25 mouse cellular contexts compared by ENCODE assay signal in genomic region chr4:129146392-129146791, GRCm38 (mm10). TPM values are rescaled to one million over a fixed set of nuclear protein-coding genes. Genes with fewer than 3 reads are reported as not detected.
A peak's percentile ranks its signal among the peaks of the same experiment; 100 is the strongest.
DNase-seq lines count a peak whose midpoint lies in the region; ATAC-seq and TF ChIP-seq lines count a peak whose summit lies in the region.
"Had no signal": no experiment of that assay in that cellular context is flagged by ENCODE, and none has a peak within 500 bp of the region (broad histone marks: within the 10 kb centered on the region; RNA-seq: fewer than 3 reads in every experiment).

No protein-coding gene starts in this region.

- TF ChIP-seq RAD21 in MEL (IDR thresholded peaks at IDR 0.05; ENCODE audit: low read depth, low read length): no peak

- no peak overlapping the region for H3K9ac ChIP-seq in heart, embryonic 13.5 days
- H3K9ac ChIP-seq in lung, postnatal 0 days (replicated peaks; ENCODE audit: low read depth): no peak overlapping the region
- no peak overlapping the region for H3K9ac ChIP-seq in MEL (ENCODE audit: control insufficient read depth, low read depth, low read length, poor library complexity, severe bottlenecking)
- H3K9ac ChIP-seq in limb, embryonic 15.5 days: no peak overlapping the region
- H3K9ac ChIP-seq: embryonic facial prominence, embryonic 12.5 days; hindbrain, embryonic 12.5 days had no signal

- TF ChIP-seq POLR2A in MEL (IDR thresholded peaks at IDR 0.05; ENCODE audit: control insufficient read depth in 1 of 2, insufficient read depth in 1 of 2, low read depth in 1 of 2, low read length in 2 of 2, poor library complexity in 1 of 2): no peak

- H3K36me3 ChIP-seq in heart, embryonic 13.5 days: peaks cover 33% of the 10 kb centered on the region
- no peaks in the 10 kb centered on the region; the same call in 1 of the 2 replicates for H3K36me3 ChIP-seq in lung, postnatal 0 days (ENCODE audit: insufficient read depth, low read length)
- H3K36me3 ChIP-seq in MEL (ENCODE audit: control insufficient read depth in 1 of 2, insufficient read depth in 2 of 2, low read length in 2 of 2): peaks cover 0 to 18% of the 10 kb centered on the region in 2 experiments; a peak in 2 of 4 replicates
- peaks cover 36% of the 10 kb centered on the region for H3K36me3 ChIP-seq in limb, embryonic 15.5 days

- intact Hi-C loops in heart, postnatal 10 days (cut with DNase I): loop anchor here (5.0 kb wide), 1 partner anchor 41 kb away; the partner anchor contains the start of genes S100pbp and Yars

- H3K9me3 ChIP-seq in heart, embryonic 13.5 days: no peaks in the 10 kb centered on the region
- no peaks in the 10 kb centered on the region for H3K9me3 ChIP-seq in lung, postnatal 0 days (ENCODE audit: low read length)
- no peaks in the 10 kb centered on the region for H3K9me3 ChIP-seq in MEL (replicated peaks; ENCODE audit: insufficient read depth, low read length)
- no peaks in the 10 kb centered on the region for H3K9me3 ChIP-seq in limb, embryonic 15.5 days
- H3K9me3 ChIP-seq: embryonic facial prominence, embryonic 12.5 days; hindbrain, embryonic 12.5 days; midbrain, embryonic 10.5 days had no signal

- H3K4me3 ChIP-seq in heart, embryonic 13.5 days: no peak overlapping the region
- H3K4me3 ChIP-seq in lung, postnatal 0 days (ENCODE audit: low read depth, low read length): no peak overlapping the region
- no peak overlapping the region for H3K4me3 ChIP-seq in MEL (ENCODE audit: control insufficient read depth in 1 of 2, insufficient read depth in 1 of 2, low read depth in 2 of 2, low read length in 2 of 2)
- H3K4me3 ChIP-seq in limb, embryonic 15.5 days: no peak overlapping the region
- H3K4me3 ChIP-seq: embryonic facial prominence, embryonic 12.5 days; hindbrain, embryonic 12.5 days; midbrain, embryonic 10.5 days had no signal

- peak overlapping the region; percentile 63 for H3K27ac ChIP-seq in heart, embryonic 13.5 days (replicated peaks)
- no peak overlapping the region for H3K27ac ChIP-seq in lung, postnatal 0 days (ENCODE audit: low read length)
- H3K27ac ChIP-seq in MEL (ENCODE audit: control insufficient read depth, low read depth, low read length): no peak overlapping the region
- 0 out of 2 replicates have a peak overlapping the region, but pooled peaks have one; percentile 40 for H3K27ac ChIP-seq in limb, embryonic 15.5 days
- H3K27ac ChIP-seq: embryonic facial prominence, embryonic 12.5 days; hindbrain, embryonic 12.5 days; midbrain, embryonic 10.5 days had no signal

- H3K4me1 ChIP-seq in heart, embryonic 13.5 days: peaks cover 66% of the 10 kb centered on the region
- no peaks in the 10 kb centered on the region for H3K4me1 ChIP-seq in lung, postnatal 0 days (ENCODE audit: insufficient read depth, low read depth, low read length)
- peaks cover 7 to 19% of the 10 kb centered on the region in 2 experiments; a peak in 3 of 4 replicates for H3K4me1 ChIP-seq in MEL (ENCODE audit: control insufficient read depth in 1 of 2, insufficient read depth in 2 of 2, low read length in 2 of 2)
- H3K4me1 ChIP-seq in limb, embryonic 15.5 days: peaks cover 32% of the 10 kb centered on the region

- no peak for ATAC-seq in heart, embryonic 13.5 days (ENCODE audit: extremely low read depth, insufficient number of reproducible peaks, low FRiP score, low TSS enrichment)
- ATAC-seq in lung, postnatal 0 days: peak; percentile 13; the same call in 1 of the 2 replicates
- ATAC-seq in limb, embryonic 15.5 days (ENCODE audit: insufficient number of reproducible peaks, low FRiP score, low TSS enrichment, low read depth): no peak
- ATAC-seq: forebrain, embryonic 14.5 days; intestine, embryonic 16.5 days had no signal

- no peak for DNase-seq in heart, postnatal 10 days
- peak; percentile 44 for DNase-seq in lung, postnatal 0 days (ENCODE audit: low spot score)
- no peak for DNase-seq in lung, postnatal 4 days
- DNase-seq in MEL (ENCODE audit: low read depth, low spot score): peak; percentile 28
- DNase-seq in spleen, postnatal 4 days (ENCODE audit: low spot score in 2 of 2): no peak
- DNase-seq in layer of hippocampus, adult 18-20 months (ENCODE audit: low spot score in 2 of 2): no peak
- DNase-seq: adrenal gland, adult 8-10 months; cerebellum, adult 9-10 months; gastrocnemius, postnatal 25 days; heart, postnatal 14 days; lung, adult 2 months; lung, postnatal 36 days; retina, postnatal 1 day; thymus, postnatal 36 days had no signal

- no peaks in the 10 kb centered on the region for H3K79me2 ChIP-seq in MEL (ENCODE audit: control insufficient read depth, insufficient read depth, low read length, poor library complexity)

- H3K4me2 ChIP-seq in heart, embryonic 13.5 days: no peak overlapping the region
- no peak overlapping the region for H3K4me2 ChIP-seq in lung, postnatal 0 days (replicated peaks; ENCODE audit: low read depth, low read length)
- H3K4me2 ChIP-seq in limb, embryonic 15.5 days: no peak overlapping the region
- H3K4me2 ChIP-seq: embryonic facial prominence, embryonic 12.5 days; hindbrain, embryonic 12.5 days; liver, embryonic 11.5 days had no signal

- H3K27me3 ChIP-seq in heart, embryonic 13.5 days (replicated peaks): no peaks in the 10 kb centered on the region
- H3K27me3 ChIP-seq in lung, postnatal 0 days (replicated peaks; ENCODE audit: insufficient read depth, low read length): no peaks in the 10 kb centered on the region
- no peaks in the 10 kb centered on the region for H3K27me3 ChIP-seq in MEL (ENCODE audit: control insufficient read depth in 1 of 2, insufficient read depth in 2 of 2, low read length in 2 of 2)
- H3K27me3 ChIP-seq in limb, embryonic 15.5 days: no peaks in the 10 kb centered on the region
- H3K27me3 ChIP-seq: embryonic facial prominence, embryonic 12.5 days; hindbrain, embryonic 12.5 days had no signal

- no peak for TF ChIP-seq EP300 in lung, postnatal 0 days (IDR thresholded peaks at IDR 0.05)
- no peak for TF ChIP-seq EP300 in MEL (IDR thresholded peaks at IDR 0.05; ENCODE audit: low read depth in 1 of 2, low read length in 2 of 2)

- no peak for TF ChIP-seq CTCF in lung, postnatal 0 days (IDR thresholded peaks at IDR 0.05)
- no peak for TF ChIP-seq CTCF in MEL (IDR thresholded peaks at IDR 0.05 in 2 of 3, conservative IDR thresholded peaks at IDR 0.05 in 1 of 3; ENCODE audit: control insufficient read depth in 1 of 3, insufficient read depth in 1 of 3, low read depth in 2 of 3, low read length in 3 of 3, poor library complexity in 1 of 3, severe bottlenecking in 1 of 3)

- WGBS in heart, embryonic 13.5 days: 30% methylated on average over 2 of the region's 2 CpGs
- 27% methylated on average over 2 of the region's 2 CpGs for WGBS in lung, postnatal 0 days
- WGBS in limb, embryonic 15.5 days: 47% methylated on average over 2 of the region's 2 CpGs

RNA-seq across cellular contexts. Expression of gene Fndc5, which starts 9.6 kb away (rescaled TPM):
- 5.6 and 7.1 TPM in 2 replicates for polyA plus RNA-seq in heart, embryonic 13.5 days (2015; fragmentation: Nextera tagmentation; extraction: Ambion mirVana)
- 100 to 1,000 TPM; 162 to 167 TPM for total RNA-seq in heart, postnatal 10 days (2021)
- polyA plus RNA-seq in lung, postnatal 0 days (2015; fragmentation: Nextera tagmentation; extraction: Ambion mirVana): 7.6 and 9.7 TPM in 2 replicates
- total RNA-seq in MEL (2012; rRNA removed): 15.5 and 15.8 TPM in 2 replicates
- polyA plus RNA-seq in MEL (2012; ENCODE audit: insufficient read depth in 1 of 2, insufficient read length in 2 of 2, low read depth in 1 of 2, low replicate concordance in 2 of 2, missing spikeins in 1 of 2): 100 to 1,000 TPM in 1 of 2 experiments, 10 to 100 TPM in 1; 35.9 to 123 TPM
- polyA plus RNA-seq in limb, embryonic 15.5 days (2015; fragmentation: Nextera tagmentation; extraction: Ambion mirVana): 17.4 and 22.9 TPM in 2 replicates
- 10 to 100 TPM; 75.5 to 84.2 TPM for total RNA-seq in layer of hippocampus, adult 18-20 months (2021)

RNA-seq across cellular contexts. Expression of gene Hpca, which starts 24.6 kb away (rescaled TPM):
- 0.25 and 0.37 TPM in 2 replicates for polyA plus RNA-seq in heart, embryonic 13.5 days (2015; fragmentation: Nextera tagmentation; extraction: Ambion mirVana)
- total RNA-seq in heart, postnatal 10 days (2021): under 1 TPM in 1 of 2 experiments, not detected in 1; 0.47 TPM
- 0.51 and 1.1 TPM in 2 replicates for polyA plus RNA-seq in lung, postnatal 0 days (2015; fragmentation: Nextera tagmentation; extraction: Ambion mirVana)
- 0.39 and 0.59 TPM in 2 replicates for total RNA-seq in MEL (2012; rRNA removed)
- polyA plus RNA-seq in MEL (2012; ENCODE audit: insufficient read depth in 1 of 2, insufficient read length in 2 of 2, low read depth in 1 of 2, low replicate concordance in 2 of 2, missing spikeins in 1 of 2): 1 to 10 TPM in 1 of 2 experiments, not detected in 1; 1.1 TPM
- 1.4 and 1.5 TPM in 2 replicates for polyA plus RNA-seq in limb, embryonic 15.5 days (2015; fragmentation: Nextera tagmentation; extraction: Ambion mirVana)
- 1,000 to 10,000 TPM; 2,309 to 2,704 TPM for total RNA-seq in layer of hippocampus, adult 18-20 months (2021)
- total RNA-seq: gastrocnemius, postnatal 25 days had no signal
- polyA plus RNA-seq: lung, adult 2 months had no signal

RNA-seq across cellular contexts. Expression of gene Tmem54, which starts 41.0 kb away (rescaled TPM):
- polyA plus RNA-seq in heart, embryonic 13.5 days (2015; fragmentation: Nextera tagmentation; extraction: Ambion mirVana): 1.0 and 1.1 TPM in 2 replicates
- total RNA-seq in heart, postnatal 10 days (2021): not detected
- 2.4 and 2.9 TPM in 2 replicates for polyA plus RNA-seq in lung, postnatal 0 days (2015; fragmentation: Nextera tagmentation; extraction: Ambion mirVana)
- not detected in 2 replicates for total RNA-seq in MEL (2012; rRNA removed)
- polyA plus RNA-seq in MEL (2012; ENCODE audit: insufficient read depth in 1 of 2, insufficient read length in 2 of 2, low read depth in 1 of 2, low replicate concordance in 2 of 2, missing spikeins in 1 of 2): not detected
- 27.5 and 32.3 TPM in 2 replicates for polyA plus RNA-seq in limb, embryonic 15.5 days (2015; fragmentation: Nextera tagmentation; extraction: Ambion mirVana)
- not detected for total RNA-seq in layer of hippocampus, adult 18-20 months (2021)
- total RNA-seq: adrenal gland, adult 8-10 months; gastrocnemius, postnatal 25 days; heart, postnatal 14 days; layer of hippocampus, postnatal 25 days; left cerebral cortex, postnatal 25 days had no signal
- polyA plus RNA-seq: cortical plate, adult 2 months; forebrain, embryonic 14.5 days had no signal

RNA-seq across cellular contexts. Expression of gene S100pbp, which starts 43.1 kb away (rescaled TPM):
- 12.3 and 14.3 TPM in 2 replicates for polyA plus RNA-seq in heart, embryonic 13.5 days (2015; fragmentation: Nextera tagmentation; extraction: Ambion mirVana)
- 10 to 100 TPM; 18.0 to 21.7 TPM for total RNA-seq in heart, postnatal 10 days (2021)
- polyA plus RNA-seq in lung, postnatal 0 days (2015; fragmentation: Nextera tagmentation; extraction: Ambion mirVana): 7.3 and 7.5 TPM in 2 replicates
- 11.6 and 14.2 TPM in 2 replicates for total RNA-seq in MEL (2012; rRNA removed)
- polyA plus RNA-seq in MEL (2012; ENCODE audit: insufficient read depth in 1 of 2, insufficient read length in 2 of 2, low read depth in 1 of 2, low replicate concordance in 2 of 2, missing spikeins in 1 of 2): 10 to 100 TPM in 1 of 2 experiments, not detected in 1; 28.3 TPM
- polyA plus RNA-seq in limb, embryonic 15.5 days (2015; fragmentation: Nextera tagmentation; extraction: Ambion mirVana): 16.5 and 18.8 TPM in 2 replicates
- total RNA-seq in layer of hippocampus, adult 18-20 months (2021): 10 to 100 TPM; 32.6 to 35.4 TPM

RNA-seq across cellular contexts. Expression of gene Yars, which starts 43.2 kb away (rescaled TPM):
- 49.8 and 52.0 TPM in 2 replicates for polyA plus RNA-seq in heart, embryonic 13.5 days (2015; fragmentation: Nextera tagmentation; extraction: Ambion mirVana)
- total RNA-seq in heart, postnatal 10 days (2021): 10 to 100 TPM; 38.8 to 39.2 TPM
- 26.4 and 27.1 TPM in 2 replicates for polyA plus RNA-seq in lung, postnatal 0 days (2015; fragmentation: Nextera tagmentation; extraction: Ambion mirVana)
- 89.5 and 113 TPM in 2 replicates for total RNA-seq in MEL (2012; rRNA removed)
- 100 to 1,000 TPM; 179 to 539 TPM for polyA plus RNA-seq in MEL (2012; ENCODE audit: insufficient read depth in 1 of 2, insufficient read length in 2 of 2, low read depth in 1 of 2, low replicate concordance in 2 of 2, missing spikeins in 1 of 2)
- polyA plus RNA-seq in limb, embryonic 15.5 days (2015; fragmentation: Nextera tagmentation; extraction: Ambion mirVana): 80.5 and 82.6 TPM in 2 replicates
- 10 to 100 TPM; 78.5 to 81.1 TPM for total RNA-seq in layer of hippocampus, adult 18-20 months (2021)

Comparison
In these comparisons a context has a peak if more than half of its experiments do, and no peak if none do; other contexts are left out.
1. DNase-seq: peak in lung, postnatal 0 days (single experiment) and MEL (single experiment); none in heart, postnatal 10 days (0 of 2), lung, postnatal 4 days (0 of 2), spleen, postnatal 4 days (0 of 2) and layer of hippocampus, adult 18-20 months (0 of 2).
2. H3K27ac ChIP-seq: peak in heart, embryonic 13.5 days (single experiment) and limb, embryonic 15.5 days (single experiment); none in lung, postnatal 0 days (single experiment) and MEL (single experiment).